Mouse (Mus musculus): ENCODE measurements around the gene Gria1. TPM values are rescaled to one million over a fixed set of nuclear protein-coding genes. Genes with fewer than 3 reads are reported as not detected.

Gene Gria1
- total RNA-seq, 1 experiment: 0.13 TPM

GRCm38 (mm10) chr11:57090705-57091104 lies 79.5 kb downstream of the Gria1 start:
- in situ Hi-C loops (cut with MboI; ENCODE audit: low sequenced_read_pairs in 2 of 2, unreplicated experiment in 2 of 2): no loop called here
- H3K9ac ChIP-seq (ENCODE audit: insufficient read depth, low read depth, low read length, poor library complexity, severe bottlenecking): no peak overlapping the region
- no peak for DNase-seq (ENCODE audit: low read depth, low spot score)
- H3K4me3 ChIP-seq (ENCODE audit: insufficient read depth in 1 of 2, low read depth in 1 of 2, low read length in 2 of 2, poor library complexity in 1 of 2, severe bottlenecking in 1 of 2): no peak overlapping the region
- no peak for TF ChIP-seq MAFK (IDR thresholded peaks at IDR 0.05; ENCODE audit: insufficient read depth, low read depth, low read length)
- TF ChIP-seq HCFC1 (IDR thresholded peaks at IDR 0.05; ENCODE audit: borderline replicate concordance, insufficient read depth, low read length): no peak
- no peak for TF ChIP-seq ZC3H11A (IDR thresholded peaks at IDR 0.05; ENCODE audit: borderline replicate concordance, low read depth, low read length)
- TF ChIP-seq CHD2 (IDR thresholded peaks at IDR 0.05; ENCODE audit: low read depth, low read length): no peak
- no peak for TF ChIP-seq ZNF384 (IDR thresholded peaks at IDR 0.05; ENCODE audit: low read depth, low read length)
- H3K36me3 ChIP-seq (ENCODE audit: control insufficient read depth, insufficient read depth, low read length, poor library complexity, severe bottlenecking): no peaks in the 10 kb centered on the region
- H3K27ac ChIP-seq (ENCODE audit: insufficient read depth, low read depth, low read length, poor library complexity, severe bottlenecking): no peak overlapping the region
- no peaks in the 10 kb centered on the region for H3K9me3 ChIP-seq (ENCODE audit: control insufficient read depth, insufficient read depth, low read depth, low read length)
- no peaks in the 10 kb centered on the region for H3K4me1 ChIP-seq (ENCODE audit: control insufficient read depth in 2 of 2, insufficient read depth in 2 of 2, low read length in 2 of 2, poor library complexity in 1 of 2)

GRCm38 (mm10) chr11:57091276-57091914 lies 80.2 kb downstream of the Gria1 start:
- in situ Hi-C loops (cut with MboI; ENCODE audit: low sequenced_read_pairs in 2 of 2, unreplicated experiment in 2 of 2): no loop called here
- Histone ChIP-seq H3K9me3 (ENCODE audit: control insufficient read depth, insufficient read depth, low read depth, low read length) (no peaks in the 10 kb centered on the region), H3K27ac (ENCODE audit: insufficient read depth, low read depth, low read length, poor library complexity, severe bottlenecking) (no peak overlapping the region), H3K9ac (ENCODE audit: insufficient read depth, low read depth, low read length, poor library complexity, severe bottlenecking) (no peak overlapping the region), H3K4me1 (ENCODE audit: control insufficient read depth in 2 of 2, insufficient read depth in 2 of 2, low read length in 2 of 2, poor library complexity in 1 of 2) (no peaks in the 10 kb centered on the region), H3K36me3 (ENCODE audit: control insufficient read depth, insufficient read depth, low read length, poor library complexity, severe bottlenecking) (no peaks in the 10 kb centered on the region), H3K4me3 (ENCODE audit: insufficient read depth in 1 of 2, low read depth in 1 of 2, low read length in 2 of 2, poor library complexity in 1 of 2, severe bottlenecking in 1 of 2) (no peak overlapping the region)
- no peak for DNase-seq (ENCODE audit: low read depth, low spot score)
- TF ChIP-seq MAFK (IDR thresholded peaks at IDR 0.05; ENCODE audit: insufficient read depth, low read depth, low read length): no peak
- no peak for TF ChIP-seq HCFC1 (IDR thresholded peaks at IDR 0.05; ENCODE audit: borderline replicate concordance, insufficient read depth, low read length)

GRCm38 (mm10) chr11:57100491-57100890 lies 89.3 kb downstream of the Gria1 start:
- Histone ChIP-seq H3K9ac (ENCODE audit: insufficient read depth, low read depth, low read length, poor library complexity, severe bottlenecking) (no peak overlapping the region), H3K4me1 (ENCODE audit: control insufficient read depth in 2 of 2, insufficient read depth in 2 of 2, low read length in 2 of 2, poor library complexity in 1 of 2) (no peaks in the 10 kb centered on the region), H3K36me3 (ENCODE audit: control insufficient read depth, insufficient read depth, low read length, poor library complexity, severe bottlenecking) (no peaks in the 10 kb centered on the region), H3K9me3 (ENCODE audit: control insufficient read depth, insufficient read depth, low read depth, low read length) (no peaks in the 10 kb centered on the region), H3K27ac (ENCODE audit: insufficient read depth, low read depth, low read length, poor library complexity, severe bottlenecking) (no peak overlapping the region), H3K4me3 (ENCODE audit: insufficient read depth in 1 of 2, low read depth in 1 of 2, low read length in 2 of 2, poor library complexity in 1 of 2, severe bottlenecking in 1 of 2) (no peak overlapping the region)
- DNase-seq (ENCODE audit: low read depth, low spot score): no peak
- in situ Hi-C loops (cut with MboI; ENCODE audit: low sequenced_read_pairs in 2 of 2, unreplicated experiment in 2 of 2): no loop called here
- TF ChIP-seq CHD2 (IDR thresholded peaks at IDR 0.05; ENCODE audit: low read depth, low read length): no peak
- TF ChIP-seq HCFC1 (IDR thresholded peaks at IDR 0.05; ENCODE audit: borderline replicate concordance, insufficient read depth, low read length): no peak
- TF ChIP-seq ZC3H11A (IDR thresholded peaks at IDR 0.05; ENCODE audit: borderline replicate concordance, low read depth, low read length): no peak
- no peak for TF ChIP-seq MAFK (IDR thresholded peaks at IDR 0.05; ENCODE audit: insufficient read depth, low read depth, low read length)
- no peak for TF ChIP-seq ZNF384 (IDR thresholded peaks at IDR 0.05; ENCODE audit: low read depth, low read length)

- H3K9me3 ChIP-seq (ENCODE audit: control insufficient read depth, insufficient read depth, low read depth, low read length): no peaks in the 10 kb centered on the region
- no peak overlapping the region for H3K4me3 ChIP-seq (ENCODE audit: insufficient read depth in 1 of 2, low read depth in 1 of 2, low read length in 2 of 2, poor library complexity in 1 of 2, severe bottlenecking in 1 of 2)
- H3K36me3 ChIP-seq (ENCODE audit: control insufficient read depth, insufficient read depth, low read length, poor library complexity, severe bottlenecking): no peaks in the 10 kb centered on the region
- no peak for TF ChIP-seq CHD2 (IDR thresholded peaks at IDR 0.05; ENCODE audit: low read depth, low read length)
- no peak for TF ChIP-seq MAFK (IDR thresholded peaks at IDR 0.05; ENCODE audit: insufficient read depth, low read depth, low read length)
- TF ChIP-seq ZNF384 (IDR thresholded peaks at IDR 0.05; ENCODE audit: low read depth, low read length): no peak
- no peak for TF ChIP-seq ZC3H11A (IDR thresholded peaks at IDR 0.05; ENCODE audit: borderline replicate concordance, low read depth, low read length)
- TF ChIP-seq HCFC1 (IDR thresholded peaks at IDR 0.05; ENCODE audit: borderline replicate concordance, insufficient read depth, low read length): no peak
- H3K9ac ChIP-seq (ENCODE audit: insufficient read depth, low read depth, low read length, poor library complexity, severe bottlenecking): no peak overlapping the region
- no peaks in the 10 kb centered on the region for H3K4me1 ChIP-seq (ENCODE audit: control insufficient read depth in 2 of 2, insufficient read depth in 2 of 2, low read length in 2 of 2, poor library complexity in 1 of 2)
- no peak for DNase-seq (ENCODE audit: low read depth, low spot score)
- no peak overlapping the region for H3K27ac ChIP-seq (ENCODE audit: insufficient read depth, low read depth, low read length, poor library complexity, severe bottlenecking)
- in situ Hi-C loops (cut with MboI; ENCODE audit: low sequenced_read_pairs in 2 of 2, unreplicated experiment in 2 of 2): no loop called here
These were observed 92.6 kb downstream of the Gria1 start for GRCm38 (mm10) chr11:57103751-57104254.

GRCm38 (mm10) chr11:57105683-57106082 lies 94.5 kb downstream of the Gria1 start:
- no peak overlapping the region for H3K4me3 ChIP-seq (ENCODE audit: insufficient read depth in 1 of 2, low read depth in 1 of 2, low read length in 2 of 2, poor library complexity in 1 of 2, severe bottlenecking in 1 of 2)
- no peak overlapping the region for H3K27ac ChIP-seq (ENCODE audit: insufficient read depth, low read depth, low read length, poor library complexity, severe bottlenecking)
- no peak for DNase-seq (ENCODE audit: low read depth, low spot score)
- in situ Hi-C loops (cut with MboI; ENCODE audit: low sequenced_read_pairs in 2 of 2, unreplicated experiment in 2 of 2): no loop called here
- no peaks in the 10 kb centered on the region for H3K36me3 ChIP-seq (ENCODE audit: control insufficient read depth, insufficient read depth, low read length, poor library complexity, severe bottlenecking)
- no peak overlapping the region for H3K9ac ChIP-seq (ENCODE audit: insufficient read depth, low read depth, low read length, poor library complexity, severe bottlenecking)
- H3K4me1 ChIP-seq (ENCODE audit: control insufficient read depth in 2 of 2, insufficient read depth in 2 of 2, low read length in 2 of 2, poor library complexity in 1 of 2): no peaks in the 10 kb centered on the region
- TF ChIP-seq ZC3H11A (IDR thresholded peaks at IDR 0.05; ENCODE audit: borderline replicate concordance, low read depth, low read length) (no peak), MAFK (IDR thresholded peaks at IDR 0.05; ENCODE audit: insufficient read depth, low read depth, low read length) (no peak), HCFC1 (IDR thresholded peaks at IDR 0.05; ENCODE audit: borderline replicate concordance, insufficient read depth, low read length) (no peak), CHD2 (IDR thresholded peaks at IDR 0.05; ENCODE audit: low read depth, low read length) (no peak), ZNF384 (IDR thresholded peaks at IDR 0.05; ENCODE audit: low read depth, low read length) (no peak)
- H3K9me3 ChIP-seq (ENCODE audit: control insufficient read depth, insufficient read depth, low read depth, low read length): no peaks in the 10 kb centered on the region

Measured in ES-E14 (cell line).